Mouse (Mus musculus): ENCODE data around the gene Zp2.

- no peak for TF ChIP-seq CTCF (IDR thresholded peaks at IDR 0.05; ENCODE audit: borderline replicate concordance, extremely low read depth, insufficient read depth, insufficient read length)
- TF ChIP-seq POLR2A (IDR thresholded peaks at IDR 0.05; ENCODE audit: borderline replicate concordance, extremely low read depth, insufficient read depth, insufficient read length, poor library complexity, severe bottlenecking): no peak
Measured at GRCm38 (mm10) chr7:120150257-120150656, 5.2 kb upstream of the Zp2 start.

Data from brain, embryonic 14.5 days (tissue).